Mouse (Mus musculus) heart, embryonic 15.5 days (tissue): ENCODE results near the gene Tial1. TPM values are rescaled to one million over a fixed set of nuclear protein-coding genes. Genes with fewer than 3 reads are reported as not detected.

Experiments used
- ATAC-seq: fragments of 200-750 bp; cut with Nextera tagmentation; replicated peaks from 2 replicates; pipeline ENCODE4 v1.8.0; 2017; ENCODE audit warnings: low read depth, moderate TSS enrichment; ENCODE audit not compliant: insufficient number of reproducible peaks, insufficient read depth, low FRiP score
- H3K27ac ChIP-seq: fragments of 300-500 bp; sonication (generic); 2 replicates; pipeline ENCODE4 v1.5.1; 2015; ENCODE audit warnings: mild to moderate bottlenecking, inconsistent platforms
- H3K27me3 ChIP-seq: fragments of 300-500 bp; sonication (generic); 2 replicates; pipeline ENCODE4 v1.6.1; 2015; ENCODE audit warnings: inconsistent platforms
- H3K36me3 ChIP-seq: fragments of 300-500 bp; sonication (generic); 2 replicates; pipeline ENCODE4 v1.6.1; 2015; ENCODE audit warnings: mild to moderate bottlenecking, inconsistent platforms
- H3K4me1 ChIP-seq: fragments of 300-500 bp; sonication (generic); replicated peaks from 2 replicates; pipeline ENCODE4 v1.6.1; 2015; ENCODE audit warnings: inconsistent platforms
- H3K4me2 ChIP-seq: fragments of 300-500 bp; sonication (generic); 2 replicates; pipeline ENCODE4 v1.6.1; 2015; ENCODE audit warnings: inconsistent platforms, mild to moderate bottlenecking, moderate library complexity
- H3K4me3 ChIP-seq: fragments of 300-500 bp; sonication (generic); 2 replicates; pipeline ENCODE4 v1.5.1; 2015; ENCODE audit warnings: mild to moderate bottlenecking, inconsistent platforms
- H3K9ac ChIP-seq: fragments of 300-500 bp; sonication (generic); 2 replicates; pipeline ENCODE4 v1.6.1; 2015; ENCODE audit warnings: mild to moderate bottlenecking, inconsistent platforms
- H3K9me3 ChIP-seq: fragments of 300-500 bp; sonication (generic); replicated peaks from 2 replicates; pipeline ENCODE4 v1.6.1; 2016; ENCODE audit warnings: inconsistent platforms
- WGBS: fragments of 180-500 bp; shearing (Covaris S2); methylation state at CpG from one replicate; pipeline ENCODE4 v1.1.7; 2015; ENCODE audit warnings: mixed read lengths; 5-methylcytosine and 5-hydroxymethylcytosine counted together
- microRNA-seq: library from miRNA; unstranded; fragments of <30 nt; microRNA quantifications from one replicate; pipeline ENCODE4, GENCODE M21; 2016
- polyA plus RNA-seq: library from polyadenylated mRNA; unstranded; fragments of >200 nt; fragmentation: Nextera tagmentation; extraction: Ambion mirVana; gene quantifications from 2 replicates; pipeline ENCODE4 v1.2.1, GENCODE M21; 2015

The Tial1 gene
- polyA plus RNA-seq, 1 experiment from 2014 or later: 17.1 TPM

DNA sequence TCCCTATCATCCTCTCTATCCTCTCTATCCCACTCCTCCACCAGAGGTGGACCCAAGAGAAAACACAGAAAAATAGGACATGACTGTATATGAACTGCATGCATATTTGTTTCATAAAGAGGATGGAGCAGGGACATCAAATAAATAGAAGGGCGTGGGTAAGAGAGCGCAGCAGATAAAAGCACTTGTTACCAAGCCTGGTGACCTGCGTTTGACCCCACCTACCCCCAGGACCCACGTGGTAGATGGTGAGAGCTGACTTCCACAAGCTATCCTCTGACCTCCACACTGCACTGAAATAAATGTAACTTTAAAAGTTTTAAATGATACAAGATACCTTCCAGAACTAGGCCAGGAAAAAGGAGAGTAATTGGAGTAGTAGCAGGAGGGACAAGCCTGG, 67.8 kb downstream of the Tial1 start:
- ATAC-seq: no peak
- Histone ChIP-seq H3K9me3 (no peaks in the 10 kb centered on the region), H3K4me2 (no peak overlapping the region), H3K4me3 (no peak overlapping the region), H3K9ac (no peak overlapping the region), H3K4me1 (peaks cover 40% of the 10 kb centered on the region), H3K27me3 (no peaks in the 10 kb centered on the region), H3K36me3 (no peaks in the 10 kb centered on the region), H3K27ac (no peak overlapping the region)
- 46% methylated on average over 4 of the region's 4 CpGs for WGBS

DNA sequence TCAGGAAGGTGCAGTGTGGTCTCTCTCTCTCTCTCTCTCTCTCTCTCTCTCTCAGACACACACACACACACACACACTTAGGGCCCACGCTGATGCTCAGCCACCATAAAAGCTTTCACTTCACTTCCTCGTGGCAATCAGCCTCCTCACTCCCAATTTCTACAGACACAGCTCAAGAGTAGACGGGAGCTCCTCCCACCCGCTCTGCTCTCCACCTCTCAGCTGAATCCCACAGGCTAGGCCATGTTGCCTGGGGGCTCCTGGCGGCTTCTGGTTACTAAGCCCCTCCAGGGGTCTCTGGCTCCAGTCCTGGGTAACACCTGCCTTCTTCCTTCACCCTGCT, 68.6 kb downstream of the Tial1 start:
- Histone ChIP-seq H3K27ac (peak overlapping the region; percentile 76), H3K4me3 (no peak overlapping the region), H3K9me3 (no peaks in the 10 kb centered on the region), H3K9ac (no peak overlapping the region), H3K4me2 (no peak overlapping the region), H3K4me1 (peaks cover 45% of the 10 kb centered on the region), H3K36me3 (no peaks in the 10 kb centered on the region), H3K27me3 (no peaks in the 10 kb centered on the region)
- ATAC-seq: no peak
- 44% methylated on average over 5 of the region's 5 CpGs for WGBS

DNA sequence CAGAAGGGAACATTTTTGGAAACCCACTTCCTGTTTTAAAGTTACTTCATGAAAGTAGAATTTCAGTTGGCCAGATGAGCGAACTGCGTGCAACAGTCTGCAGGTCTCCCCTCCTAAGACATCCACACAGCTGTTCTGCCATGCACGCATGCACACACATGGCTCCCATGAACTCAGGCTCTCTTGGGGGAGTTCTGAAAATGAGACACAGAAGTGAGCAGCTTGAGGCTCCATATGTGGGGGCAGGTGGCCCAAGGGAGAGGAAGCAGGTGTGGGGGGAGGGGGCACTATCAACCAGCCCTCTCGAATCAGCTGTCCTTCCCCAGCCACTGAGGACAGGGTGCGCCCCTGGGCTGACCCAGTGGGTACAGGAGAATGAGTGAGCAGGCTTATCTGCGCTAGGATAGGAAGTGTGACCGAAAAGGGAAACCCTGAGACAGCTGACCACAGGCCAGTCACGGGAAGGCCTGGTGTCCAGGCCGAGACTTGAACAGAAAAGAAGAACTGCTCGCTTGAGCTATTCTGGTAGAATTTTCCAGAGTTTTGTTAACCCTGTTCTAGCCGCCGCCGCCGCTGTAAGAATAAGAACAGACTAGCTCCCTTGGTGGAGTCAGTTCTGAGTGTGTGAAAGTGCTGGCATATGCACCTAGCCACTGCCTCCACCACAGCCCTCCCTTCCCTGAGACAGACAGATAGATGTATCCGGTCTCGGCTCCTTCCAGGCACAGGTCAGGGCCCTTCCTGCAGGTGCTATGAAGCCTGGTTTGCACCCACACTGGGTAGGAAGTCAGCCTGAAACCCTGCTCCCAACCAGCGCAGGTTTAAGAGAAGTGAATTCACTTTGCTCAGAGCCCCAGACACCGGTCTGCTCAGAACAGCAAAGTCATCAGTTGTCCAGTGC, 69.2 kb downstream of the Tial1 start:
- Histone ChIP-seq H3K4me1 (peaks cover 45% of the 10 kb centered on the region), H3K9me3 (no peaks in the 10 kb centered on the region), H3K4me3 (no peak overlapping the region), H3K36me3 (no peaks in the 10 kb centered on the region), H3K4me2 (peak overlapping the region; percentile 15; the same call in 1 of the 2 replicates), H3K9ac (no peak overlapping the region), H3K27ac (peak overlapping the region; percentile 76), H3K27me3 (no peaks in the 10 kb centered on the region)
- whole genome bisulfite sequencing: 49% methylated on average over 18 of the region's 18 CpGs
- peak; percentile 65 for ATAC-seq

DNA sequence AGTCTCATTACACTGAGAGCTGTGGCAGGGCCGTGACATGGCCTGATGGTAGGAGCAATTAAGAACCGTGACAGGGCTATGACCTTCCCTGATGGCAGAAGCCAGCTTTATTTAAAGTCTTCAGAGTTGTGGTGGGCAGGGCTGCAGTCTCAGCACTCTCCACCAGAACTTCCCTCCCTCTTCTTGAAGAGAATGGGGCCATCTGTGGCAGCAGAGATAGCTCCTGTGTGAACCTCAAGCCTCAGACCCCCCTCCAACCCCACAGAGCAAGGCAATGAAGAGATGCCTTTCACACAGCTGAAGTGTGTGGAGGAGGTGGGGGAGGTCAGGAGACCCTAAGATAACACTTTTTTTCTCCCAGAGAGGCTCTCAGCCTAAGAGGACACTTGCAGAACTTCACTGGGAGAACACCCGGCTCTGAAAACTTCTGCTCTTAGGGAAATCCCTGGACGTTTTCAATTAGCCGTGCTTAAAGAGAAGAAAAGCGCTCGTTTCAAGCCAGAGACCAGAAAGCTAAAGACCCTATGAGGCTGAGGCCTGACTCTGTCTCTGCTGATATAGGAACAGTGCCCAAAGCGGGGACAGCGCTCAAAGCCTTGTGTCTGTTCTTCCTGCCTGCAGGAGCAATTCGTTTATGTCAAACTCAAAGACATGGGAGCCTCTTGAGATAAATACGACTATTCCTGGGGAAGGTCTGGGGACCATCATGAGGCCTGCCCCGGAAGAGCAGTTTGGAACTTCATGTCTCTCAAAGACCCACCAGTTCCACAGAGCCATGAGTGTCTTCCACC, 70.1 kb downstream of the Tial1 start:
- 22% methylated on average over 12 of the region's 12 CpGs for WGBS
- Histone ChIP-seq H3K27ac (peak overlapping the region; percentile 76), H3K27me3 (no peaks in the 10 kb centered on the region), H3K4me3 (no peak overlapping the region), H3K4me2 (no peak overlapping the region), H3K9me3 (no peaks in the 10 kb centered on the region), H3K9ac (no peak overlapping the region), H3K4me1 (peaks cover 45% of the 10 kb centered on the region), H3K36me3 (no peaks in the 10 kb centered on the region)
- ATAC-seq: peak; percentile 24

Small RNAs within 50 kb of the gene (microRNA-seq; reads per million reads assigned to microRNA genes)
- not detected for gene Gm24365

Other genes starting within 250 kb of the Tial1 start
- 11.5 and 14.9 TPM in 2 replicates for gene Armc5, start 224.4 kb downstream of the Tial1 start, polyA plus RNA-seq
- 5.8 and 6.1 TPM in 2 replicates for gene 9130023H24Rik, start 223.7 kb downstream of the Tial1 start, polyA plus RNA-seq
- gene Tgfb1i1, start 214.9 kb downstream of the Tial1 start, polyA plus RNA-seq: 160 and 174 TPM in 2 replicates
- not detected in 2 replicates for gene Slc5a2, start 196.1 kb downstream of the Tial1 start, polyA plus RNA-seq
- 12.6 and 18.1 TPM in 2 replicates for gene BC017158, start 163.5 kb downstream of the Tial1 start, polyA plus RNA-seq
- gene Rgs10, start 43.0 kb downstream of the Tial1 start, polyA plus RNA-seq: 8.3 and 11.8 TPM in 2 replicates
- 26.1 and 29.0 TPM in 2 replicates for gene Bag3, start 61.9 kb upstream of the Tial1 start, polyA plus RNA-seq
- 8.8 and 13.0 TPM in 2 replicates for gene Inpp5f, start 149.6 kb upstream of the Tial1 start, polyA plus RNA-seq